Mouse (Mus musculus) gastrocnemius, adult 2 months (tissue): ENCODE results near the gene Zfp446. TPM values are rescaled to one million over a fixed set of nuclear protein-coding genes. Genes with fewer than 3 reads are reported as not detected.
"Not testable (repeated sequence)": the region's sequence is repeated elsewhere in the genome, so short reads cannot be mapped to it uniquely, and the experiment has no call there.

Experiments
- DNase-seq: peaks from one replicate; pipeline ENCODE4 v3.0.0; 2022
- H3K27ac ChIP-seq: fragments of 200-600 bp; 2 replicates; pipeline ENCODE4 v1.8.1; 2022; ENCODE audit warnings: mild to moderate bottlenecking
- H3K4me3 ChIP-seq: fragments of 200-600 bp; 2 replicates; pipeline ENCODE4 v1.8.1; 2022; ENCODE audit warnings: mild to moderate bottlenecking, moderate library complexity
- CTCF ChIP-seq: fragments of 200-600 bp; IDR thresholded peaks from 2 replicates; pipeline ENCODE4 v1.8.1; 2022; ENCODE audit warnings: antibody characterized with exemption, mild to moderate bottlenecking, moderate library complexity
- intact Hi-C: fragments of 180-260 bp; cut with DNase I; formaldehyde crosslinking; loops from one replicate; pipeline ENCODE4 v1.15.1; 2025
- long read RNA-seq, 2 experiments: library from polyadenylated mRNA; stranded (forward); transcript quantifications; one replicate each; pipeline ENCODE4 v2.0.0; 2021
- total RNA-seq, 2 experiments: library from RNA; stranded (reverse); gene quantifications; 2 replicates each; pipeline ENCODE4 v1.2.3; 2021

Zfp446 gene
- total RNA-seq = 1 to 10 TPM; 2.7 TPM
- long read RNA-seq, experiment 1, partial matches to known transcripts = 0 of 2 reads
- long read RNA-seq, experiment 1, other reads (novel, unspliced or antisense) = 2 of 2 reads
- long read RNA-seq, experiment 2, partial matches to known transcripts = 0 of 2 reads
- long read RNA-seq, experiment 2, other reads (novel, unspliced or antisense) = 1 of 2 reads

DNA sequence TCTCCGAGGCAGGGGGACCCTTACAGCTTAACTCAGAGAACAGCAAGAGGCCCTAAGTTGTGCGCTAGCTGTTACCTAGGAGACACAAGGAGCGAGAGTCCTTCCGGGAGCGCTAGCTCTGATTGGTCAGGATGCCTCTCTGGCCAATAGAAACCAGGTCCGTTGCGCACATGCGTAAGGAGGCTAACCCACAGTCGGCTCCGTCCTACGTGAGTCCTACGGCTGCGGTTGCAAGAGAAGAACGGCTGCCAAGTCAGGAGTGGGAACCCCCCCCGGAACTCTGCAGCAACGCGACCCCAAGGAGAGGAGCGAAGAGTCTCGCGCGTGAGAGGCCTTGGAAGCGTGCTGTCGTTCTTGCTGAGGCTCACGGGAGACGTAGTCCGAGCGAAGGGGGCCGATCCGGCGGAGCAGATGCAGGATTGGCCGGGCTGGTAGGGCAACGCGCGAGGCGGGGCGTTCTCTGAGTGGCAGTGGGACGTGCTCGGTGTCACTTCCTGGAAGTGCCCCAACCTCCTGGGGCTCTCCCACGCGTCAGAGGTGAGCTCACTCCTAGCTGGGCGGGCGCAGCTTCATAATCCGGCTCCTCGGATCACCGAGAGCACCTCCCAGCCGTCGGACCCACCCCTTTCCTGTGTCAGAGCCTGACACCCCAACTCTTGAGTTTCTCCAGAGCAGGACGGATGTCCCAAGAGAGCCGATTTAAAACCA, at the start of gene Zfp446:
Gene Zfp446, plus strand, starts transcription at position 167 of the 708 bp plus-strand sequence.
- DNase-seq = peak; percentile 100
- H3K4me3 ChIP-seq = peak within 1 kb of the TSS; percentile 87
- intact Hi-C loops = loop anchor here (5.0 kb wide), 1 partner anchor 44 kb away; no protein-coding TSS in a partner anchor
- peak within 1 kb of the TSS; percentile 98 for H3K27ac ChIP-seq
- no peak for TF ChIP-seq CTCF

DNA sequence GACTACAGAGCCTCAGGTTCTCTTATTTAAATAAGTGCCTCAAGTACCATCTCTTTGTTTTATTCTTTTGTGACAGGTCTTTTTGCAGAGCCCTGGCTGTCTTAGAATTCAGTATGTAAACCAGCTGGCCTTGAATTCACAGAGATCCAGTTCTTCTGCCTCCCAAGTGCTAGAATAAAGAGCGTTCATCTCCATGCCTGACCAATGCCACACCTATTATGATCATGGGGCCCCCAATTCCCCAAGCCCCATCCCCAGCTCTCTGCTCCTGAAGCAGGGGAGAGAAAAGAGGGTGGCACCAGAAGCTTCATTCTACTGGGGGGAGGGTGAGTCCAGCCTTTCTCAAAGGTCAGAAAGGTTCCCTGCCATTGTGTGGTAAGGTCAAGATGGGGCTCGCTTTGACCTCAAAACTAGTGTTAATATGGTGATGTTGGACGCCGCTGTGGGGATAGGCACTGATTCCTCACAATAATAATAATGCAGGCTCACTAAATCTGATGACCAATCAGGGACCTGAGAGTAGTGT, 44.0 kb upstream of the Zfp446 start:
- no peak for DNase-seq
- no peak for TF ChIP-seq CTCF
- intact Hi-C loops = no loop called here
- no peak overlapping the region for H3K4me3 ChIP-seq
- no peak overlapping the region for H3K27ac ChIP-seq

DNA sequence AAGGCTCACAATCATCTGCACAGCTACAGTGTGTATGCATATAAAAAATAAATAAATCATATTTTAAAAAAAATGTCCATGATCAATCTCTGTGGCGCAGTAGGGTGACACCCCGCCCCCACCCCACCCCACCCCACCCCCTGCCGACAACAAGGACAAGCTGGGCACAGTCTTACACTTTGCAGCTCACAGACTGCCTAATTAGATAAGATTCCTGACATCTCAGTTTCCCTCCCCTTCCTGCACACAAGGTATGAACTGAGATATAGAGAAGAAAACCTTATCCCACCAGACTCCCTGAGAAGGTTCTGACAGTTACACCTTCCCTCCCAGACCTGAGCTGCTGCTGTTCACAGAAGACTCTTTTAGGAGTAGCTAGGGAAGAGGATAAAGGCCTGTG, 42.8 kb upstream of the Zfp446 start:
- Histone ChIP-seq H3K27ac (no peak overlapping the region), H3K4me3 (no peak overlapping the region)
- no peak for TF ChIP-seq CTCF
- no peak for DNase-seq
- intact Hi-C loops = no loop called here

DNA sequence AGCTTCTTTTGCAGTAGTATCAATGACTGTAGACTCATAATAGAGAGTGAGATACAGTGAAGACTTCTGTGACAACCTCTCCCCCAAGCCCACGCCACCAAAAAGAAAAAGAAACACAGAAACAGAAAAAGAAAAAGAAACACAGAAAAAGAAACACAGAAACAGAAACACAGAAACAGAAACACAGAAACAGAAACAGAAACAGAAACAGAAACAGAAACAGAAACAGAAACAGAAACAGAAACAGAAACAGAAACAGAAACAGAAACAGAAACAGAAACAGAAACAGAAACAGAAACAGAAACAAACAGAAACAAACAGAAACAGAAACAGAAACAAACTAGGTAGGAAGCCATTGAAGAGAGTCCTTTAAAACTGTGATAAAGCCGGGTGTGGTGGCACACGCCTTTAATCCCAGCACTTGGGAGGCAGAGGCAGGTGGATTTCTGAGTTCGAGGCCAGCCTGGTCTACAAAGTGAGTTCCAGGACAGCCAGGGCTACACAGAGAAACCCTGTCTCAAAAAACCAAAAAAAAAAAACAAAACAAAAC, 40.3 kb upstream of the Zfp446 start:
- H3K4me3 ChIP-seq, DNase-seq, intact Hi-C loops, H3K27ac ChIP-seq: not testable (repeated sequence)

DNA sequence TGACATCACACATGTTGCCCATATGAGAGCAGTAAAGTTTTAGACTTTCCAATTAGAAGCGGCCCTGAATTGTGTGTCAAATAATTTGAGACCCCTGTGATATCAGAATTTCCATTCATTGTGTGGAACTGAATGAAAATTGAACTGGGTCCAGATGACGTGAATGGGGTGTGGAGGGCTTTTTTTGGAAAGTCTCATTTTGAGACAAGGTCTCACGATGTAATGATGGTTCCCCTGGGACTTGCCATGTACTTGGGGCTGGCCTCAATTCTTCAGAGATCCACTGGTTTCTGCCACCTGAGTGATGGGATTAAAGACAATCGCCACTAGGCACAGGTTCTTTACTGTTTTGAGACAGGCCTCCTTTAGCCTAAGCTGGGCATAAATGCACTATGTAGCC, 37.0 kb upstream of the Zfp446 start:
- no peak for DNase-seq
- Histone ChIP-seq H3K27ac (no peak overlapping the region), H3K4me3 (no peak overlapping the region)
- TF ChIP-seq CTCF = no peak
- intact Hi-C loops = no loop called here

DNA sequence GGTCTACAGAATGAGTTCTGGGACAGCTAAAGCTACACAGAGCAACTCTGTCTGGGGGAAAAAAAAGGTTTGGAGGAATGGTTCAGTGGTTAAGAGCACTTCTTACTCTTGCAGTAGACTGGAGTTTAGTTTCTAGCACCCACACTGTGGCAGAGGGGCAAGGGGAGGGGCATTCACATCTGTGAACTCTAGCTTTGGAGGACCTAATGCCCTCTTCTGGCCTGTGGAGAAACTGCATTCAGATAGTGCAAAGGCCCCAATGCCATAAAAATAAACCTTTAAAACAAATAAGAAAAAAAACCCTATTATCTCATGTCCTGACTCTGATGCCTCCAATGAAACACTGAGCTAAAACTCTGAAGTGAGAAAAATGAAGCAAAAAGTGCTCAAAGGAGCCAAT, 34.2 kb upstream of the Zfp446 start:
- TF ChIP-seq CTCF = peak; percentile 41
- intact Hi-C loops = no loop called here
- no peak overlapping the region for H3K4me3 ChIP-seq

DNA sequence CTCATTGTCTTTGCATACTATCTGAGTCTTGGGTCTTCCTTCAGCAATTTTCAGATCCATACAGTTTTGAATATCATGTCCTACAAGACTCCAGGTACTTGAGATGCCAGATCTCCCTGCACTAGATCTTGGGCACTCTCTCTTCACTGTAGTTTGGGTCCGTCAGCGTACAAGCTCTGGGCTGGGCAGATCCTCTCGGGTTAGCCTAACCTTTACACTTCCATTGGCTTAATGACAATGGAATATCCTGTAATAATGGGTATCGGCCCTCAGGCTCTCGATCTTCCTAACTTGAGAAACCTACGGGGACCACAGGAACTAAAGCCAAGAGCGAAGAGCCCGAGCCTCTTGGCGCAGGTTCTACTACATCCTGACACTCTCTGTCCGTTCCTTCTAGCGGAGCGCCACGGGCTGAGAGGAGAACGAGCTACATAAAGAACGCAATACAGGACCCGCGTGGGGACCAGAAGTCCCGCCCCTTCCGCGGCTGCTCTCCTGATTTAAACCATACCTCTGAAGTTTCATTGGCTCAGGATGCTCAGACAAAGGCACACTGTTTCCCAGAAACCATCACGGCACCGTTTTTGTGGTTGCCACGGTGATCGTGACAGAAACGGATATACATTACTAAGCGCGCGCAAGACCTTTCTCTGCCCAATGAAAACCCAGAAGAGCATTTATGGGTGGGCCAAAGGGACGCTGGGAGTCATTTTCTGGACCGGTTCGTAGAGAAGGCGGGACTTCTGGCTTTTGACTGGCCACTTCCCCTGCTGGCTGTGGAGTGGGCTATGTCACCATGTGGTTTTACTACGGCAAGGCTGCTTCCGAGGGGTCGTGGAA, 28.4 kb upstream of the Zfp446 start:
- H3K27ac ChIP-seq = peak overlapping the region; percentile 89
- peak; percentile 90 for DNase-seq
- intact Hi-C loops = loop anchor here (1.0 to 2.0 kb wide), 2 partner anchors 27 to 52 kb away; partner anchors contain the start of genes Rps5 and Zscan22
- TF ChIP-seq CTCF = no peak
- peak overlapping the region; percentile 89 for H3K4me3 ChIP-seq

More for the DNA sequence above, 34.2 kb upstream of the Zfp446 start:
- no peak for DNase-seq
- no peak overlapping the region for H3K27ac ChIP-seq

DNA sequence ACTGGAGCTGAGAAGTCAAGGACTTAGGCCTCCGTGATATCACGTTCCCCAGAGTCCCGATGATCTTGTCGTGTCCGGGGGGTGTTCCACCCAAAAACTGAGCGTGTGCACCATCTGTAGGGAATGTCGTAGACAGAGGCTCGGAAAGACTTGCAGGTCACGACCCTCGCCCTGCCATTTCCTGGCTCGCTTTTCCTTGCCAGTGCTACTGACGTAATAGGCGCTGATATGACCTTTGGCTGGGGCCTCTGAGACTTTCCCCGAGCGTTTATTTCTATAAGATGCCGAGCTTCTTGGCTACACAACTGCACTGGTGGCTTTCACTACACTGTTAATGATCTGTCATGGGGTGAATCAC, 27.8 kb upstream of the Zfp446 start:
- H3K4me3 ChIP-seq = peak overlapping the region; percentile 89
- peak overlapping the region; percentile 89 for H3K27ac ChIP-seq
- no peak for TF ChIP-seq CTCF
- DNase-seq = no peak
- intact Hi-C loops = loop anchor here (1.0 to 2.0 kb wide), 2 partner anchors 28 to 53 kb away; partner anchors contain the start of genes Rps5 and Zscan22

DNA sequence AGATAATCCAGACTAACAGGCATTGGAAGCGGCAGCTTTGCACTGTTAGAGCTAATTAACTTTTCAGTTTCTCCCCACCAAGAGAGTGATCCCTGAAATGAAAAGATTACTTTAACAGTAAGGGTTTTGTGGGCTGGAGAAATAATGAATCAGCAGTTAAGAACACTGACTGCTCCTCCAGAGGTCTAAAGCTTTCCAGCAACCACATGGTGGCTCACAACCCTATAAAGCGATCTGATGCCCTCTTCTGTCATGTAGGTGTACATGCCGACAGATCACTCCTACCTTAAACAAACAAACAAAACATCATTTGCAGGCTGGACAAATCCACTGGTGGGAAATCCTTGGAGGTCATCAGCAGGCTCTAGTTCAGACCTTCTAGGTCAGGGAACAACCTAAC, 22.8 kb upstream of the Zfp446 start:
- Histone ChIP-seq H3K27ac (no peak overlapping the region), H3K4me3 (no peak overlapping the region)
- no peak for DNase-seq
- no peak for TF ChIP-seq CTCF
- intact Hi-C loops = no loop called here

DNA sequence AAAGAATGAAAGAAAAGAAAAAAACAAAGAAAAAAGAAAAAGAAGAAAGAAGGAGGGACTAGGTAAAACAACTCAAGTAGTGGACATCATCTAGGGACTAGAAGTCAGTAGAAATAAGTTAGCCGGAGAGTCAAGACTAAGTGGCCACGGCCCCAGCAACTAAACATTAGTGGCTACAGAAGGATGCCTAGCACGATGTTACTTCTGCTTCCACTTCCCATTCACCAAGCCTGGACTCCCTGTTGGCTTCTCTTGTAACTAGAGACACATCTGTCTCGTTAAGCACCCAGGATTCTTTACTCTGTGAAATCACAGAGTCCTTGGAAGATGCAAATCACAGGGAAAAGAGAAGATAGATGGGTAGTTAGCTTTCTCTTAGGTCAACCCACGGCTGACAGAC, 20.1 kb upstream of the Zfp446 start:
- intact Hi-C loops = no loop called here
- no peak for TF ChIP-seq CTCF
- no peak for DNase-seq
- no peak overlapping the region for H3K27ac ChIP-seq
- H3K4me3 ChIP-seq = no peak overlapping the region

DNA sequence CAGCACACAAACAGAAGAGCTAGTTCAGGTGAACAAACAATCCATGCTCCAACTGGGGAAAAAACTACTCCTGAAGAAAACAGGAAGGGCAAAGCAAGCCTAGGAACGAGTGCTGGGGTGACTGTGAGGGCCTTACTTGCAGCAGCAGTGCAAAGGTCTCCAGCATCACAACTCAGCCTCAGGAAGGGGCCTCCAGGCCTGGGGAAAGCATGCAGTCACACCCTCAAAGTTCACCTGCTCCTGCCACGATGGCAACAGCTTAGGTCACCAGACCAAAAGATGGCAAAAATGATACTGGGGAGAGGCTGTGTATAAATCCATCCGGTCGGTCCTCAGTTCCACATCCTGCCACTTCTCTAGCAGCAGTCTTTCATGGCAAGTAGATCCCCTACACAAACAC, 18.7 kb upstream of the Zfp446 start:
- TF ChIP-seq CTCF = no peak
- DNase-seq = no peak

DNA sequence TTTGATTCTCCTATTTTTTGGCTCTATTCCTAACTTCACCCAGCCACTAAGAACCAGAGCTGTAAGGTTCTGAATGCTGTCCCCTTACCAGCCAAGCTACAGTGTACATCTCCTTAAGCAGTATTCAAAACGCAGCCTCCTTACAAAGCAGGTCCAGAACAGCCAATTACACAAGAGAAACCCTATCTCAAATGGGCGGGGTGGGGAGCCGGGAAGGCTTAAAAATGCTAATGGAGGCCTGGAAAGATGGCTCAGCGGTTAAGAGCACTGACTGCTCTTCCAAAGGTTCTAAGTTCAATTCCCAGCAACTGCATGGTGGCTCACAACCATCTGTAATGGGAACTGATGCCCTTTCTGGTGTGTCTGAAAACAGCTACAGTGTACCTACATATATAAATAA, 17.9 kb upstream of the Zfp446 start:
- Histone ChIP-seq H3K4me3 (no peak overlapping the region), H3K27ac (no peak overlapping the region)
- no peak for DNase-seq
- intact Hi-C loops = loop anchor here (5.0 kb wide), 1 partner anchor 37 kb away; the partner anchor contains the start of gene Rps5
- no peak for TF ChIP-seq CTCF

More for the DNA sequence above, 18.7 kb upstream of the Zfp446 start:
- no peak overlapping the region for H3K4me3 ChIP-seq
- intact Hi-C loops = no loop called here
- H3K27ac ChIP-seq = no peak overlapping the region
